In the genomic region with DNA sequence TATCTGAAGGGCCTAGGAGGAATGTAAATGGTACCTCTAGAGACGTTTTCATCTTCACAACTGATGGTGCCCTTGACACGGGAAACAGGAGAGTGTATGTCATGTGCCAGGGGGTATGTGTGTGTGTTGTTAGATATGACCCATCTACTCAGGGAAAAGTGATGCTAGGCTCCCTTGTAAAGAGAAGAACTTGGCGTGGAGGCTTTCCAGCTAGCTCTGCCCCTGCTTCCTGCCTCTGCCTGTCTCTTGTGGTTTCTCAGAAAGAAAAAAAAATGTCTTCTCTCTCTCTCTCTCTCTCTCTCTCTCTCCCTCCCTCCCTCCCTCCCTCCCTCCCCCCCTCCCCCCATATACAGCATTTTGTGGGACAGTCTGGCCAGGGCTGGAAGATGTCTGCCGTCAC, we compare ENCODE assay signal across 16 mouse cellular contexts. TPM values are rescaled to one million over a fixed set of nuclear protein-coding genes. Genes with fewer than 3 reads are reported as not detected.
DNase-seq lines count a peak whose midpoint lies in the region; ATAC-seq and TF ChIP-seq lines count a peak whose summit lies in the region.
"Had no signal": no experiment of that assay in that cellular context is flagged by ENCODE, and none has a peak within 500 bp of the region (broad histone marks: within the 10 kb centered on the region; RNA-seq: fewer than 3 reads in every experiment).

No protein-coding gene starts in this region.

- no peak for TF ChIP-seq CTCF in cerebellum, adult 2 months (IDR thresholded peaks at IDR 0.05; ENCODE audit: borderline replicate concordance, insufficient read depth, low read depth, low read length)
- no peak for TF ChIP-seq CTCF in heart, postnatal 0 days (IDR thresholded peaks at IDR 0.05; ENCODE audit: low read depth)

- 36% methylated on average over 4 of the region's 4 CpGs for WGBS in cerebellum, adult 2 months
- 58% methylated on average over 4 of the region's 4 CpGs for WGBS in heart, postnatal 0 days
- 58% methylated on average over 4 of the region's 4 CpGs for WGBS in stomach, embryonic 16.5 days

- H3K4me1 ChIP-seq in cerebellum, adult 2 months (ENCODE audit: control insufficient read depth, insufficient read depth, low read length), result peaks cover 12% of the 10 kb centered on the region; the same call in 1 of the 2 replicates
- peaks cover 24% of the 10 kb centered on the region for H3K4me1 ChIP-seq in heart, postnatal 0 days (ENCODE audit: control insufficient read depth, insufficient read depth)
- H3K4me1 ChIP-seq in stomach, embryonic 16.5 days (ENCODE audit: control insufficient read depth, insufficient read depth, low read length), result peaks cover 28% of the 10 kb centered on the region

- no peak for ATAC-seq in heart, postnatal 0 days (ENCODE audit: insufficient read depth, low read depth)
- ATAC-seq in stomach, embryonic 16.5 days (ENCODE audit: insufficient read depth, low FRiP score), result no peak
- ATAC-seq: intestine, postnatal 0 days; midbrain, embryonic 16.5 days; Patski had no signal

- H3K4me2 ChIP-seq in heart, postnatal 0 days (ENCODE audit: low read depth, low read length), result 0 out of 2 replicates have a peak overlapping the region, but pooled peaks have one; percentile 10
- H3K4me2 ChIP-seq in stomach, embryonic 16.5 days (ENCODE audit: low read depth, low read length), result peak overlapping the region; percentile 23; the same call in 1 of the 2 replicates
- H3K4me2 ChIP-seq: heart, embryonic 11.5 days; hindbrain, embryonic 13.5 days; liver, embryonic 11.5 days; neural tube, embryonic 12.5 days had no signal

- TF ChIP-seq EP300 in heart, postnatal 0 days (IDR thresholded peaks at IDR 0.05; ENCODE audit: low read depth), result no peak

- intact Hi-C loops in heart, postnatal 14 days (cut with DNase I), result no loop called here

- H3K9ac ChIP-seq in heart, postnatal 0 days (replicated peaks; ENCODE audit: low read depth, low read length), result no peak overlapping the region
- no peak overlapping the region for H3K9ac ChIP-seq in stomach, embryonic 16.5 days (ENCODE audit: low read length)
- H3K9ac ChIP-seq: hindbrain, embryonic 13.5 days; neural tube, embryonic 12.5 days had no signal

- no peaks in the 10 kb centered on the region for H3K9me3 ChIP-seq in heart, postnatal 0 days (replicated peaks; ENCODE audit: control insufficient read depth, low read length)
- no peaks in the 10 kb centered on the region for H3K9me3 ChIP-seq in stomach, embryonic 16.5 days (replicated peaks; ENCODE audit: control insufficient read depth, low read length)
- H3K9me3 ChIP-seq: hindbrain, embryonic 13.5 days; neural tube, embryonic 12.5 days had no signal

- no peak for DNase-seq in cerebellum, adult 2 months
- DNase-seq in cerebellum, adult 8-10 months, result no peak
- no peak for DNase-seq in heart, postnatal 0 days (ENCODE audit: low spot score)
- DNase-seq in heart, postnatal 14 days, result no peak
- DNase-seq in thymus, postnatal 14 days, result peak; percentile 42
- DNase-seq in thymus, postnatal 0 days (ENCODE audit: low spot score), result no peak
- no peak for DNase-seq in gastrocnemius, adult 18-20 months (ENCODE audit: low spot score)

- H3K36me3 ChIP-seq in heart, postnatal 0 days (replicated peaks; ENCODE audit: control insufficient read depth, insufficient read depth, low read length), result no peaks in the 10 kb centered on the region
- no peaks in the 10 kb centered on the region for H3K36me3 ChIP-seq in stomach, embryonic 16.5 days (ENCODE audit: control insufficient read depth, insufficient read depth, low read length)
- H3K36me3 ChIP-seq: hindbrain, embryonic 13.5 days; neural tube, embryonic 12.5 days had no signal

- no peak for TF ChIP-seq POLR2A in cerebellum, adult 2 months (IDR thresholded peaks at IDR 0.05; ENCODE audit: borderline replicate concordance, insufficient read depth, low read length)

- H3K27ac ChIP-seq in cerebellum, adult 2 months (ENCODE audit: insufficient read depth, low read length), result no peak overlapping the region
- H3K27ac ChIP-seq in heart, postnatal 0 days (ENCODE audit: low read depth), result no peak overlapping the region
- H3K27ac ChIP-seq in stomach, embryonic 16.5 days (ENCODE audit: low read length), result peak overlapping the region; percentile 38
- H3K27ac ChIP-seq: hindbrain, embryonic 13.5 days; neural tube, embryonic 12.5 days had no signal

- H3K4me3 ChIP-seq in cerebellum, adult 2 months (replicated peaks; ENCODE audit: insufficient read depth, low read depth, low read length), result peak overlapping the region; percentile 62
- no peak overlapping the region for H3K4me3 ChIP-seq in heart, postnatal 0 days (ENCODE audit: low read depth, low read length)
- H3K4me3 ChIP-seq in stomach, embryonic 16.5 days (replicated peaks; ENCODE audit: low read length), result no peak overlapping the region
- H3K4me3 ChIP-seq: erythroblast, embryonic 14.5 days; hindbrain, embryonic 13.5 days; neural tube, embryonic 12.5 days had no signal

- no peaks in the 10 kb centered on the region for H3K27me3 ChIP-seq in cerebellum, adult 2 months (ENCODE audit: control insufficient read depth, insufficient read depth, low read length)
- no peaks in the 10 kb centered on the region for H3K27me3 ChIP-seq in heart, postnatal 0 days (ENCODE audit: control insufficient read depth, insufficient read depth, low read length)
- no peaks in the 10 kb centered on the region for H3K27me3 ChIP-seq in stomach, embryonic 16.5 days (ENCODE audit: control insufficient read depth, insufficient read depth, low read length)
- H3K27me3 ChIP-seq: neural tube, embryonic 12.5 days; Patski had no signal

RNA-seq across cellular contexts. Expression of gene Smad5, which starts 20.9 kb away (rescaled TPM):
- polyA plus RNA-seq in cerebellum, adult 2 months (2012; rRNA removed), result 21.4 and 22.4 TPM in 2 replicates
- total RNA-seq in heart, postnatal 0 days (2014; rRNA removed; ENCODE audit: low replicate concordance), result 29.2 and 36.9 TPM in 2 replicates
- polyA plus RNA-seq in heart, postnatal 0 days (2015; fragmentation: Nextera tagmentation; extraction: Ambion mirVana), result 10.1 and 12.0 TPM in 2 replicates
- 10 to 100 TPM; 38.7 to 40.2 TPM for total RNA-seq in heart, postnatal 14 days (2021)
- 13.1 and 13.7 TPM in 2 replicates for polyA plus RNA-seq in thymus, postnatal 0 days (2015; fragmentation: Nextera tagmentation; extraction: Ambion mirVana)
- 26.7 and 27.8 TPM in 2 replicates for polyA plus RNA-seq in stomach, embryonic 16.5 days (2015; fragmentation: Nextera tagmentation; extraction: Ambion mirVana)
- 10 to 100 TPM; 18.2 to 24.3 TPM for total RNA-seq in gastrocnemius, adult 18-20 months (2021)
